Mouse (Mus musculus) kidney, postnatal 4 days (tissue): ENCODE results near the gene Ndufaf7.

Experiments
- DNase-seq, 2 experiments: peaks; one replicate each; pipeline ENCODE4 v3.0.0; 2021; ENCODE audit warnings: mixed read lengths in 2 of 2

Ndufaf7 gene

DNA sequence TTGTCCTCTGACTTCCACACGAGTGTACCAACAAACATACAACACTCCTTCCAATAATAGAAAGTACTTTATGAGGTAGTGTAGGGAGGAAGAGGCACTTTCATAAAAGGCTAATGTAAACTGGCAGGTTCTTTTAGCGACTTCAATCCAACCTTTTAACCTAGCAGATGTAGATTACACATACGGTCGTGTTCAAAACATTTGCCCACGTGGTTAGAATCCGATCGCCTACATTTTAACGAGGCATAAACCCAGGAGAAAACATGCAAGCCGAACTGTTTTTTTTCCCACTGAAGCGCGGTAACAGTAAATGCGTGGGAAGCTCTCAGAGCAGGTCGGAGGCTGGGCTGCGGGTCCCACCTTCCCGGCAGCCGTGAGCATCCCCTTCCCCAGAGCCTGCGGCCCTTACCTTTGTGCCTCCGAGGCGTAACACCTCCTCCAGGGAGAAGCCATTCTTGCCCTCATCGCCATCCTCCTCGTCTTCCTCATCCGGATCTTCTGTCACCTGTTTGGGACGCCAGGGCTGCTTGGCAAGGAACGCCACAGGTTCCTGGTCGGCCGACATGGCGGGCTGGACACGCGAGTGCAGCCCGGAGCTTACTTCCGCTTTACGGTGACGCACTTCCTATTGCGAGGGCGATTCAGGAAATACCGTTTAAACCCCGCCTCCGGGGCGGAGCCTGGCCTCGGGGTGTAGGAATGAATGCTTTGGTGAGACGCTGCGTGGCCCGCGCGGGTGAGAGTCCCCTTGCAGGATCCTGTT, at the start of gene Ndufaf7, which contains the start of gene Cebpz:
Gene Ndufaf7 (plus strand): TSS at position 671 of the 763 bp plus-strand sequence.
Gene Cebpz (minus strand): TSS at position 601 of the 763 bp plus-strand sequence.
- peak; percentile 98 for DNase-seq

DNA sequence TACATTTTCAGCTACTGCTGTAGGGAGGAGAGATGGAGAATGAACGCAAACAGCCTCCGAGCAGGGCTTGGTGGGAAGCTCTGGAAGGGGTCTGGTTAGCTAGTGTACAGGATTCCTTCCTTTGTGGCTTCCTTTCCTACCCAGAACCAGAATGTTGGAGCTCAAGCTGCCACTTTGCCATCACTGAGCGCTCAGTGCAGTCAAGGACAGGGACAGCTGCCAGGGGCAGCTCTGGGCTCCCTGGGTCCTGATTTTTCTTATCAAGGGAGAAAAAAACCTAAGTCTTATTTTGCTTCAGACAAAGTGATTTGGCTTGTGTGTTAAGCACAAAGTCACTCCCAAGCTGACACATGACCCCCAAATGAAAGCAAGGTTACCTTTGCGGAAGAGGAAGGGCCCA, 48.4 kb upstream of the Ndufaf7 start:
- DNase-seq = no peak

DNA sequence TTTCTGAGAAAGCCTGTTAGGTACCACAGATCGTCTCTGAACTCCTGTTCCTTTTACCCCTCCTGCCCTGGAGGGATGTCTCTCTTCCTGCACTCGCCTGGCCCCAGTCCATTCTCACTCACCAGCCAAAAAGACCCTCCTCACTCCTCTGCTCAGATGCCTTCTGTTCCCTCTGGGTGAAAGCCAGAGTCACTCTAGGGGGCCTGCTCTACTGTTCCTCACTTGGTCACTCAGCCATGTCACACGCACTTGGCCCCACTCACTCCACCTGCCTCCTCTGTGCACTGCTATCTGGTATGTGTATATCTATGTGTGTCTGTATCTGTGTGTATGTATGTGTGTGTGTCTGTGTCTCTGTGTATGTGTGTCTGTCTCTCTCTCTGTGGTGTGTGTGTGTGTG, 47.8 kb upstream of the Ndufaf7 start:
- no peak for DNase-seq

DNA sequence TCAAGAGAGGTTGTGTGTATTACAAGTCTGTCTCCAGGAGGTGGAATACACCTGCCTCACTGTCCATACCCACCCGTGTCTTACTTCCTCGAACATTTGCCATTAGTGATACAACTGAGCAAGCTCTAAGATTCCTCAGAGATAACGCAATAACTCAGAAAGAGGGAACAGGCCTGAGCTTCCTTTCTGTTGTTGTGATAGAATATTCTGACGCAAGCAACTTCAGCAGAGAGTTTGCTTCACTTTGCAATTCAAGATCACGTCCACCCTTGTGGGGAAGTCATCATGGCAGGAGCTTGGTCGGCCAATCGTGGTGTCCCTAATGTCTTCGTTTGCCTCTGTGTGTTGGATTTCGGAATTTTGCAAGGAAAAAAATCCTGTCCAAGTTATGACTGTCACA, 45.9 kb upstream of the Ndufaf7 start:
- DNase-seq = no peak

DNA sequence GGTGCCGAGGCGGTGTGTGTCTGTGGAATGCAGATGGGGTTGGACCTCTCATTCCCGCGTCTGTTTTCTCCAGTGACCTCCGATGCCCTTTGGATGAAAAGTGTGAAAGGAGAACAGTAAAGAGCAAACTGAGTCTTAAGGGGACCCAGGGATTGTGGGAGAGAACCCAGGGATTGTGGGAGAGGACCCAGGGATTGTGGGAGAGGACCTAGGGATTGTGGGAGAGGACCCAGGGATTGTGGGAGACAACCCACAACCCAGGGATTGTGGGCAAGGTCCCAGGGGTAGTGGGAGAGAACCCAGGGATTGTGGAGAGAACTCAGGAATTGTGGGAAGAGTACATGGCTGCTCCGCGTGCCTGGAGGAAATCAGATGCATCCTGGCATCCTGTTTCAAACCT, 41.9 kb upstream of the Ndufaf7 start:
- no peak for DNase-seq

DNA sequence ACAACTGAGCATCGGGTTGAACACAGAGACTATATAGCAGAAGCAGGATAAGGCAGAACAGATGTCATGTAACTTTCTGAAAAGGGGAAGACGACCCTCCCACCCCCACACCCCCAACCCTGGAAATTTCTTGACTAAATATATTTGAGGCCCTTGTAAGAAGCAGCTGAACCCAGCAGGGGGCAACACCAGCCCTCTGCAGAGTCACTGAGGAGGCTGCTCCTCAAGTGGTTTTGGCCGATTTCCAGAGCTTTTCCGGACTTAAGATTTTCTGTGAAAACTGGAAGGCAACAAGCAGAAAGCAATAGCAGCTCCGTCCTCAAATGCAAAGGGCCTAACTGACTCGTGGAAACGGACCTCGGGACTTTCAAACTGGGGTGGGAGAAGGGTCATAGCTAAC, 41.5 kb upstream of the Ndufaf7 start:
- peak; percentile 74 to 82 for DNase-seq

DNA sequence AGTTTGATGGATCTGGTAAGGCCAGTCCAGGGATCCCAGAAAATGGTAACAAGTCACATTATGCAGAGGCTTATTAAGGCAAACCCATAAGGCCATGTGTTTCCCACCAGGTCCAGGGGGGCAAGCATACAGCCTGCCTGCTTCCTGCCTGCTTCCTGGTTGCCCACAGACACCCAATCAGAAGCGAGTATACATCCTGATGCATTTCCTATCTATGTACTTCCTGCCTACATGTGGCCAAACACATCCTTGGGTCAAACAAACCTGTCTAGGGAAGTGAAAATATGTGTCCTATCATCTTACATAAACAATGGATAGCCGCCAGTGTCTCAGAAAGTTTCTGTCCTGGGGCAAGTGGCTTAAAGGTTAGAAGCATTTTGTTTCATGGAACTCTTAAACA, 33.8 kb upstream of the Ndufaf7 start:
- no peak for DNase-seq

DNA sequence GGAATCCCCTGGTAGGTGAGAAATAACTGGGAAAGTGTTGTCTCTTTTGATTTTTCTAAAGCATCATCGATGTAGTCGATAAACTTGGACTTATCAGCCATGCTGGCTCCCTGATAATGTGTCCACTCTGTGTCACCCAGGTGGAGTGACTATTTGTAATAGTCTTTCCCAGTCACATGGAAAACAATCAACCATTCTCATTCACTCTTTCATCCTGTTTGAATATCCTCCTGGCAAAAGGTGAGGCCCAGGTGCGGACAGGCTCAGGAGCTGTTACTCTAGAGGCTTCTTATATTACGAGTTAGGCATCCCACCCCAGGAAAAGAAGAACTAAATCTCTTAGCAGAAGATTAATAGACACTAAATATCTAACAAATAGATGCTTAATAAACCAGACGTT, 30.0 kb upstream of the Ndufaf7 start, which contains the start of gene Sult6b1:
Gene Sult6b1 (minus strand): TSS at position 101 of the 400 bp plus-strand sequence.
- DNase-seq = no peak

DNA sequence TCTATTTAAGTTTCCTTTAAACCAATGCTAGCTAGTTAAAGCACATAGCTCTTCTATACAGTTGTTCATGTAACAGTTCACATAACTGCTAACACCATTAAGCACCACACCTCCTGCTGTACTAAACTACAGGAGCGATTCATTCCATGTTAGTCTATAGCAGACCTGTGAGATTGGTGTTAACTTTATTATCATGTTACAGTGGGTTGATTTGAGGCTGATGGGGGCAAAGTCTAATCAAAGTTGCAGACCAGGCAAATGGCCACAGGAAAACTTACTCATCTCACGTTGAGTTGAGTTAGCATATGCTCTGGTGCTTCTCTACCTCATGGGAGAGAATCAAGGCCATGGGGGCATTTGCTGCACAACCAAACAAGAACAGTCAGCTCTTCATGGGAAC, 27.6 kb upstream of the Ndufaf7 start:
- DNase-seq = no peak

DNA sequence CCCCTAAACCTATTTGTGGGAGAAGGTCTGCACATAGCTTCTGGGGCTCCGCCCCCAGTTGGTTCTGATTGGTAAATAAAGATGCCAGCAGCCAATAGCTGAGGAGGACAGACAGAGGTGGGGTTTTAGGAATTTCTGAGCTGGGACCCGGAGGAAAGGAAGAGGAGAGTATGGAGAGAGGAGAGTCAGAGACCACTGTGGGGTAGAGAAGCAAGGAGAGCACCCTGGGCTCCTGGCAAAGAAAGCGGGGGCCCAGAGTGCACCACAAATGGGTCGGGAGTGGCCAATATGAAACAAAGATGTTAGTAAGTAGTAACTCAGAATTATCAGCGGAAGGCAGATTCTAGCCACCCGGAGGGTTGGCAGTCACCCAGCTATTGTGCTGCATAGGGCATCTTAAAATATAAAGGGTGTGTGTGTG, 24.1 kb upstream of the Ndufaf7 start:
- DNase-seq = peak; percentile 44 to 57

DNA sequence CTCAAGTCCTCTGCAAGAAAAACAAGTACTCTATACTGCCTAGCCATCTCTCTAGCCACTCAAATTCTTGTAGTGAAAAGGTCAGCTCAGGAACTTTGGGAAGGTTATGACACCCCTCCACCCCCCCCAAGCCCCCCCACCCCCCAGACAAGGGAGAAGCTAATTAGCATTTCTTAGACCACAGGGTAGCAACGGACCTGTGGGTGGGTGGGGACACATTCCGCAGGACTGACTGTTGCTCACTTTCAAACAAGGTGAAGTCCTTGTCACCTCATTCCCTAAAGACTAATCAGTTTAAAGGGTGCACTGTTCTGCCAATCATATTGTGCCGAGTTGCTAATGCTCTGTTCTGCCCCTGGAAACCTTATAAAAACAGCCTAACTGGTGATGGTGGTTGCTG, 23.0 kb upstream of the Ndufaf7 start:
- no peak for DNase-seq

DNA sequence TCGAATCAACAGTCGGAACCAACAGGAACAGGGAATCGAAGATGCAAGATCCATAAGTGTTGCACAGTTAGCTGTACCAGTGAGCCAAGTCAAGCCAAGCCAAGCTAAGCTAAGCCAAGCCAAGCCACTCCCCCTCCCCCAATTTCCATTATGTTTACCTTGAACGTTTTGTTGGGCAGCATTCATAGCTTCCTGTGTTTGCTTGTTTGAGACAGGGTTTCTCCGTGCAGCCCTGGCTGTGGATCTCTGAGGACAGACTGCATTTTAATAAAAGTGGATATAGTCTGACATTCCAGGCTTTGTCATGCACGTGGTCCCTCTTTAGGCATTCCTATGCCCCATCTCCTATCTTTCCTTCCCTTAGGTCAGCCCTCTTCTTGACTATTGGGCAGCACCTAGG, 21.2 kb upstream of the Ndufaf7 start:
- DNase-seq = no peak

DNA sequence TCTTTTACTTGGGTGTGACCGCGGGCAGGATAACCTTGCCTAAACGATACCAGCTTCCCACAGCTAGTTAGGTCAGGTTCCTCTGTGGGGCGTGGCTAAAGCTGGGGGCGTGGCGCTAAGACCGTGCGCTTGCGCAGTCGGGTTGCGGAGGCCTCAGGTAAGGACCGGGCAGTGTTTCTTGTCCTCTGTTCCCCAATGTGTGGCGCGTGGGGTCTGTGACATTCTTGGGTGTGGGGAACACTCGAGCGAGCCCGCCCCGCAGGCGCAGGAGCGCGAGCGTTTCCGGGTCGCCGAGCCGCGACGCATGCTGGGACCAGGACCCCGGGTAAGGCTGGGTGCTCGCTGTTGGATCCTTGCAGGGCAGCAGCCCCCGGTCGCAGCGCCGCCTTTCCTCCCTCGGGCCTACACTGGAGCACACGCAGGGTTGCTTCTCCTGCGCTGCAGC, 20.5 kb upstream of the Ndufaf7 start, which contains the start of gene Cebpzos:
Gene Cebpzos (plus strand): TSS at position 132 of the 445 bp plus-strand sequence.
- DNase-seq = peak; percentile 88 to 92

DNA sequence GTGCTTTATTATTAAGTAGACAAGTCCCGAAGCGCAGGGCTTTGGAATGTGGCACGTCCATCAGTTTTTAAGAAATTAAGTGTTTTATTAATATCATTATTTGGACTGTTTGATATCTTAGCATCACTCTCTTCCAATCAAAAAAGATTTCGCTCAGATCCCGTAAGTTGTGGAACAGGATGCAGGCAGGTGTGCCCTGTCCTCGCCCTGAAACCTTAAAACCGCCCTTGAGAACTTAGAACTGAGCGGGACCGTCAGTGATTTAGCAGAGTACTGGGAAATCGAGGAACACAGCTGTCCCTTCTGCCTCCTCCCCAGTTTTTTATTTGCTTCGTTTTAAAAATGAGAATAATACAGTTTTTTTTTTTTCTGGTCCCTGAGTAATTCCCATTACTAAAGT, 20.0 kb upstream of the Ndufaf7 start:
- no peak for DNase-seq

DNA sequence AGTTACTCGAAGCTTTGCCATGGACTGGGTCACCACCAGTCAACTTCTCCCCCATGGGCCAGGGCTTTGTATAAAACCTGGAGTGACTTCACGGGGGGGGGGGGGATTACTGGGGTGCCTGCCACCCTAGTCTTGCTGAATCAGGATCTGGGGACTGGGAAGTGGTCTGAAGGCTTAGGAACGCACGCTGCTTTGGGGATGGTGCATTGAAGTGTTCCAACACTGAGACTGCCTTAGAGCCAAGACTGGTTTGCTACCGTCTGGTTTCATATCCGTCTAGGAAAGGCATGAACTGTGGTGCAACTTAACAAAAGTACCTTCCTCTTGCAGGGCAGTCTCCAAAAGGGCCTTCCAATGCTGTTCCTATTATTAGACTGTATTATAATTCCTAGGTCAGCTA, 19.2 kb upstream of the Ndufaf7 start:
- no peak for DNase-seq

DNA sequence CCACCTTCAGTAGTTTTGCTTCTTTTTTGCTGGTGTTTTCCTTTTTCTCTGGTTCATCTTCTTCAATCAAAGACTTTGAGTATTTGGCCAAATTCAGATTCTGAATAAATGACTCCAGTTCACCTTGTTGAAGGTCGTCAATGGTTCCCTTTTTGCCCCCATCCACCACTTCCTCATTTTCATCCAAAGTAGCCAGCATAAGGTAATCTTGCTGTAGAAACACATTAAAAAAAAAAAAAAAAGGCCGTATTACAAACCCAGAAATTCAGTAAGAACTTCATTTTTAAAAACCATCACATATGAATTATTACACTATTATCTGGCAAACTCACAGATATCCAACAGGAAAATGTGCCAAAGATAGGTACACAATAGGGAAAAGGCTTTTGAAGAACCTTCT, 1.1 kb upstream of the Ndufaf7 start:
- no peak for DNase-seq

DNA sequence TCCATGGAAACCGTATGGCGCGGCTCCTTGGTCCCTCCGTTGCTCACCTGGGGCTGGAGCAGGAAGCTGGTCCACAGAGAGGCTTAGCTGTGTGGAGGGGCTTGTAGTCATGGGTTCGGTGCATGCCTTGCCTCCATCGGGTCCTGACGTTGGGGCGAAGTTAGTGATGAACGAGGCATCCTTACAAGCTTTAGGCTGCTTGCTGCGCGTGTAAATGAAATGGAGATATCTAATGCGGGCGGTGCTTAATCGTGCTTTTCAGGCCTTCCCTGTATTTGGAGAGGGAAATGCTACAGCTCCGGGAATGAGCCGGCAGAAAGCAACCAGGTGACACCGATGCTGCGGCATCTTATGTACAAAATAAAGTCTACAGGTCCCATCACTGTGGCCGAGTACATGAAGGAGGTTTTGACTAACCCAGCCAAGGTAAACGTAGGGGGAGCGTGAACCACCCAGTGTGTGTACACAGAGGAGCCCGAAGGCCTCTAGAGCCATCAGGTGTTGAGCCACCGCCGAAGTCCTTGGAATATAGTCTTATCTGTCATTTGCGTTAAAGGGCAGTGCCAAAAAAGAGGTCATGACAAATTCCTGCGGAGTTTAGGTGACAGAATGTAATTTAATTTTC, 405 bp downstream of the Ndufaf7 start:
- no peak for DNase-seq

DNA sequence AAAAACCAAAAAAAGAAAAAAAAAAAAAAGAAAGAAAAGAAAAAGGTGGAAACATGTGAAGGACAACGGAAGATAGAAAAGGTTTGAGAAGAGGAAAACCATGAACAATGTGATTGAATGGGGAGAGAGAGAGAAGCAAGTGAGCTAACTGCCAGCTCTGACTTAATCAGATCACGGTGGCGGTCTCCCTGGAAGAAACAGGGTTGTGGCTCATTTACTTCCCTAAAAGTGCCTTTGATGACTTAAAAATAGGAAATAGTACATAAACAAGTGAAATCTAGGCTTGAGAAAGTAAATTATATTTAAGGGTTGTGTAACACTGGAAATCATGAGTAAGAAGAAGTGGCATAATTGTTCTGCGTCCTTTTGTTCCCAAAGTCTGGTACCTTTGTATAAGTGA, 2.0 kb downstream of the Ndufaf7 start:
- DNase-seq = no peak

DNA sequence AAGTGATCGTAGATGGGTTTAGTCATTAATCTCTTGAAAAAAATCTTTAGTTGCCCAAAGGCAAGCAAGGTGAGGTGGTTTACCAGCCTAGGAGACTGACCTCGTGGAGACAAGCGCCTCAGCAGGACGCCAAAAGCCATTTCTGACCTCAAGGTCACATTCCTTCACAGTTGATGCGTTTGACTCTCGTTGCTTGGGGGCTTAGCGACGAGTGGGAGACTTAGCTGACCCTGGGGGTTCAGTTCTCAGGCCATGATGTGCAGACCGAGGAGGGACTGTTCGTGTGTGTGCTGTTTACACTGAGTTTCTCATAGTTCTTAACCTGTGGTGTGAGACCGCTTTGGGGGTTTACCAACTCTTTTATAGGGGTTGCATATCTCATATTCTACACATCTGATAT, 5.6 kb downstream of the Ndufaf7 start:
- DNase-seq = no peak

DNA sequence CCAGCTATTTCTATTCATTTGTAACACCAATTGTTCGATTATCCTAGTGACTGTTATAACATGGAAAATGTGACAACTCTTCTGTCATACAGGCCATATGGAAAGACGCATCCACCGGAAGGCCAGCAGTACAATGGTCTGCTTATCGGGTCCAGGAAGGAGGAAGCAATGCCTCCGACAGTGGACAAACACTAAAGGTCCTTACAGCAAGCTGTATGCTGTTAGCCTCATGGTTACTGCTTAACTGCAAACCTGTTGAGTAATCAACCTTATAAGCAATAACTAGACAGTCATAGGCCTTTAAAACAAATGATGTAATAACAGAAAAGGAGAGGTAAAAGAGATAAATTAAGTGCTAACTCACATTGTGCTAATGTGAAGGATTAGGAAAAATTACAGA, 14.3 kb downstream of the Ndufaf7 start:
- no peak for DNase-seq

DNA sequence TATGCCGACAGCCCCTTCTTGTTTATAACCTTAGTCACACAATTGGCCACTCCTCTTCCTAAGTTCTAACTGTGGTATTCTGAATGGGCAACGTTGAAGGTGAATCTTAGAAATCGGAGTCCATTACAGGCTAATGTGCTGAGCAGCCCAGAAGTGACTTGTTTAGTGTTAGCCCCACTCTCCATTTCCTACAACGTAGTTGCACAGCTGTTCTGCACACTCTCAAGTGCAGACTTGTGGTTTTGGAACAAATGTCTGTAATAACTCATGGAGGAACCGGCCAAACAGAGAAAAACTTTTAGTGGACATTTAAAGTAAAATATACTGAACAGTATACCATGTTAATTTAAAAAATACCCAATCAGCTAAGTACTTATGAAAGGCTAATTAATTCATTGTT, 15.1 kb downstream of the Ndufaf7 start:
- DNase-seq = no peak

DNA sequence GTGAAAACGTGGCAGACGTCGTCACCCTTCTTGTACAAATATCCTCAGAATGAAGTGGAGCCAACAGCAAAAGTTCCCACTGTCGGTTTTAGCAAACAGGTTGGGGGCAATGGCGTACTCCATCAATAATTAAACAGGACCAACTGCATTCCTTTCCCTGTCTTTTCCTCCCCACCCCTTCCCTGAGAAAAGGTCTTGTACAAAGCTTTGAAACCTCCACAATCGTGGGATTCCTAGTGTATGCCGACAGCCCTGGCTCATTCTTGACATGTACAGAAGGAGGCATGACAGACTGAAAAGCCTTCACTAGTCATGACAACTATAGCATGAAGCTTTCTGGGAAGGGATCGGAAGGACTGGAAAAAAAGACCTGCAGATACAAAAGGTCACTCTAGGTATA, 16.3 kb downstream of the Ndufaf7 start:
- DNase-seq = no peak

DNA sequence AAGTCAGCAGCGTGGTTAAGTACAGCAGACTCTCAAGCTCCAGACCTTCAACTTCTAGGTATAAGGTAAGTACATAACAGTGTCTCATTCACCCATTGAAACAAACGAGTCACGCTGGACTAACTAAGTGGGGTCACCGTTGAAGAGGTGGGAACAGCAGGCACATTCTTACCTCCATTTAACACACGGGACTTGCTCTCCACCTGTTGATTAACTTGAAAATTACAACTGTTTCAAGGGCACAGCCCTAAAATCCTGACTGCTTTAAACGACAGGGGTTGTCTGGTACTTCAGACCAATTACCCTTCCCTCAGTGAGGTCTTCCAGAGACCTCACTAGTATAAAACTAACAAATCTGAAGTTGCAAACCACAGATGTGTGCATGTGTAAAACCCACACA, 22.5 kb downstream of the Ndufaf7 start:
- DNase-seq = no peak

DNA sequence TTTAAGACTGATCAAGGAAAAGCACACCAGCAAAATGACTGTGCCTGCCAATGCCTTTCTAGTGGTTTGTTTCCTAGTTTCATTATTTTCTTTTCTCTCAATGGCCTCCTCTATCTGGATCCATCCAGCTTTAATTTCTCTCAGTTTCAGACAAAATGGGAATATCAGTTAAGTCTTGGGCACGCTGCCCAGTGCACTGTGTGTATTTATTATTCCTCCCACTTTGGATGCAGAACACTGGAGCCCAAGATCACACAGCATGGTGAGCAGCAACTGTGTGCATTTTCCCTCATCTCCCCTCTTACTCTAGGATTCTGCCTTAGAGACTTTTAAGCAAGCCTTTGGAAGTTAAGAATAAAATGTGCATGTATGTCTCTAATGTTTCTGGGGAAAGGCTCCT, 27.5 kb downstream of the Ndufaf7 start:
- no peak for DNase-seq
